Mouse (Mus musculus) retina, adult 2 months (tissue): Measurements from ENCODE around the gene Skint2.

Source experiments
- DNase-seq: peaks from one replicate; pipeline ENCODE4 v3.0.0-alpha.2; 2012; ENCODE audit warnings: low read depth, low spot score

Gene Skint2

DNA sequence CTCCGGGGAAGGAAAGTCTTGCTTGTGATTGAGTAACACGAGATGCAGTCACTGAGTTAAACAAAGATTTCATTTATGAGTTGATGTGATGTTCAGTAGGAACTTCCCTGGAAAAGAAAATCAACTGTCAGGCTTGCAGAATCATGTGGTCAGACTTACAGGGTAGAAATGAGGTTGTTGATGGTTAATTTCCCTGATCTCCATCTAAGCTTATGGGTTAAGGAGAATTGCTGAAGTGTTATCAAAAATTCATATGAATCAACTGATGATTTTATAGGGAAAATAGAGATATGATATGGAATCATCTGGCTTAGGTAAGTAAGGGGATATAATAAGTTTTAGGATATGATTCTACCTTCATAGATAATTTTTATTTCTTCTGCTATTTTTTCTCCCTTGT lies at the start of gene Skint2:
Skint2 (plus strand) TSS at position 301 of the 400 bp plus-strand sequence.
- DNase-seq, result no peak
